Mouse (Mus musculus) intestine, embryonic 15.5 days (tissue): ENCODE results near the gene Bmper. TPM values are rescaled to one million over a fixed set of nuclear protein-coding genes. Genes with fewer than 3 reads are reported as not detected.

Source experiments
- ATAC-seq: fragments of 200-750 bp; cut with Nextera tagmentation; 2 replicates; pipeline ENCODE4 v1.8.0; 2017; ENCODE audit warnings: moderate TSS enrichment, moderate library complexity
- H3K27ac ChIP-seq: fragments of 300-500 bp; sonication (generic); 2 replicates; pipeline ENCODE4 v1.5.1; 2015; ENCODE audit warnings: mild to moderate bottlenecking, inconsistent platforms
- H3K27me3 ChIP-seq: fragments of 300-500 bp; sonication (generic); replicated peaks from 2 replicates; pipeline ENCODE4 v1.6.1; 2015; ENCODE audit warnings: inconsistent platforms
- H3K36me3 ChIP-seq: fragments of 300-500 bp; sonication (generic); 2 replicates; pipeline ENCODE4 v1.6.1; 2015; ENCODE audit warnings: inconsistent platforms
- H3K4me1 ChIP-seq: fragments of 300-500 bp; sonication (generic); replicated peaks from 2 replicates; pipeline ENCODE4 v1.6.1; 2015; ENCODE audit warnings: inconsistent platforms
- H3K4me2 ChIP-seq: fragments of 300-500 bp; sonication (generic); replicated peaks from 2 replicates; pipeline ENCODE4 v1.6.1; 2015; ENCODE audit warnings: mild to moderate bottlenecking, inconsistent platforms
- H3K4me3 ChIP-seq: fragments of 300-500 bp; sonication (generic); replicated peaks from 2 replicates; pipeline ENCODE4 v1.5.1; 2015; ENCODE audit warnings: inconsistent platforms
- H3K9ac ChIP-seq: fragments of 300-500 bp; sonication (generic); 2 replicates; pipeline ENCODE4 v1.6.1; 2015; ENCODE audit warnings: inconsistent platforms
- H3K9me3 ChIP-seq: fragments of 300-500 bp; sonication (generic); 2 replicates; pipeline ENCODE4 v1.6.1; 2016; ENCODE audit warnings: inconsistent platforms
- WGBS: fragments of 180-500 bp; shearing (Covaris S2); methylation state at CpG from one replicate; pipeline ENCODE4 v1.1.7; 2015; 5-methylcytosine and 5-hydroxymethylcytosine counted together
- polyA plus RNA-seq: library from polyadenylated mRNA; unstranded; fragments of >200 nt; fragmentation: Nextera tagmentation; extraction: Ambion mirVana; gene quantifications from 2 replicates; pipeline ENCODE4 v1.2.1, GENCODE M21; 2015

Gene Bmper
- polyA plus RNA-seq, 1 experiment from 2014 or later = 10.1 TPM

DNA sequence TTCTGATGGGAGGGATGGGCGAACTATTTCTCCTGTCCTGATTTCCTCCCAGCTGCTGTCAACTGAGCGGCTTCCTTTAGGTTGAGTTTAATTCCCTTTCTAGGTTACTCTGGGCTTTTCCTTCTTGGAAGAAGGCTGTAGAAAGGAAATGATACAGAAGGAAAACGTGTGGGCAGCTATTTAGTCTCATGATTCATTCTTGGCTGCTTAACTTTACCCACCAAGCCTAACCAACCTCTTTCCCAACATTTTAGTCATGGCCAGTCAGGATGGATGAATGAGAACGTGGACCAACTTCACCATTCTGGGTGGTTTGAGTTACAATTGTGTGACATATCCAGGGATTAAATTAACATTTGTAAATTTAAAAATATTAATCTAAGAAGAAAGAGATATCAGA, 263.0 kb downstream of the Bmper start:
- H3K4me2 ChIP-seq = no peak overlapping the region
- no peaks in the 10 kb centered on the region for H3K4me1 ChIP-seq
- no peak for ATAC-seq
- WGBS = 77% methylated on average over 4 of the region's 4 CpGs
- H3K27ac ChIP-seq = no peak overlapping the region
- no peak overlapping the region for H3K9ac ChIP-seq
- no peaks in the 10 kb centered on the region for H3K9me3 ChIP-seq
- H3K4me3 ChIP-seq = no peak overlapping the region
- H3K36me3 ChIP-seq = no peaks in the 10 kb centered on the region
- no peaks in the 10 kb centered on the region for H3K27me3 ChIP-seq

- no peaks in the 10 kb centered on the region for H3K36me3 ChIP-seq
- H3K4me3 ChIP-seq = no peak overlapping the region
- H3K9me3 ChIP-seq = no peaks in the 10 kb centered on the region
- ATAC-seq = no peak
- 66% methylated on average over 5 of the region's 5 CpGs for WGBS
- no peaks in the 10 kb centered on the region for H3K4me1 ChIP-seq
- H3K9ac ChIP-seq = no peak overlapping the region
- no peaks in the 10 kb centered on the region for H3K27me3 ChIP-seq
- no peak overlapping the region for H3K27ac ChIP-seq
- H3K4me2 ChIP-seq = no peak overlapping the region
Measured at GRCm38 (mm10) chr9:23486725-23487378, 264.0 kb downstream of the Bmper start.

DNA sequence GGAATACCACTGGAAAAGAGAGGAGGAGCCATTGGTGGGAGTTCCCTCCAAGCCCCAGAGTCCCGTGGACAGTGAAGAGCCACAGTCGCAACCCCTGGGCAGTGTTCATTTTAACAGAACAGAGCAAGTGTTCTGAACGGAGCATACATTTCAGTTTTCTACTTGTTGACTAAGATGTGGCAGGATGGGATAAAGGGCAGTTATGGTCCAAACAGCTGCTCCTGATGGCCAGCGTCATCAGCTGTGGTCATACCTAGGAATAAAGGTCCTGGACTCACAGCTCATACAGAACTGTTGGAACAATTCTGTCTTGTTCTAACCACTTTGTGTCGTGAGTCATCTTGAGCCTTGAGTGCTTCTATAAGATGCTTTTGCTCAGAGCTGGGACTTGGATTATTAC, 265.4 kb downstream of the Bmper start:
- H3K4me3 ChIP-seq = no peak overlapping the region
- no peaks in the 10 kb centered on the region for H3K4me1 ChIP-seq
- ATAC-seq = no peak
- H3K9me3 ChIP-seq = no peaks in the 10 kb centered on the region
- no peaks in the 10 kb centered on the region for H3K27me3 ChIP-seq
- H3K4me2 ChIP-seq = no peak overlapping the region
- H3K9ac ChIP-seq = no peak overlapping the region
- no peak overlapping the region for H3K27ac ChIP-seq
- 86% methylated on average over 5 of the region's 5 CpGs for WGBS
- H3K36me3 ChIP-seq = no peaks in the 10 kb centered on the region

DNA sequence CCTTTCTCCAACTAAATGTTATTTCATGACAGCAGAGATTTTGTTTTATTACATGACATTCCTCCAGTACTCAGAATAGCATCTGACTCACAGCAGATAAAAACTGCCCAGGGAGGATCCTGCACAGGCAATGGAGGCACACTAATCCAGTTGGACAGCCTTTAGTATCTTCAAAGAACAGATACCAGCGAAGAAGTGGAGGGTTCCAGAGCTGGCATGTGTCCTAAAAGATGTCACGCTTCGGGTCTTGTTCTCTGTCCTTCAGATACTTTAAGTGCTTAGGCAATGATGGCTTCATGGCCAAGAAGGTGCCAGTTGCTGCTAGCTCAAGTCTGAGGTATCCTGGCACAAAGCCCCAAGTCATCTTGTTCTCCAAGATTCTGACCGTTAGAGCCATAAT, 272.5 kb downstream of the Bmper start:
- H3K9ac ChIP-seq = no peak overlapping the region
- H3K27ac ChIP-seq = no peak overlapping the region
- no peaks in the 10 kb centered on the region for H3K4me1 ChIP-seq
- no peak overlapping the region for H3K4me2 ChIP-seq
- H3K27me3 ChIP-seq = no peaks in the 10 kb centered on the region
- WGBS = 76% methylated on average over 4 of the region's 4 CpGs
- no peak for ATAC-seq
- no peaks in the 10 kb centered on the region for H3K9me3 ChIP-seq
- no peak overlapping the region for H3K4me3 ChIP-seq
- H3K36me3 ChIP-seq = no peaks in the 10 kb centered on the region

- Histone ChIP-seq H3K4me1 (no peaks in the 10 kb centered on the region), H3K27ac (no peak overlapping the region), H3K9ac (no peak overlapping the region), H3K4me2 (no peak overlapping the region), H3K4me3 (no peak overlapping the region), H3K27me3 (no peaks in the 10 kb centered on the region), H3K36me3 (no peaks in the 10 kb centered on the region), H3K9me3 (no peaks in the 10 kb centered on the region)
- ATAC-seq = no peak
- WGBS = 28% methylated on average over 3 of the region's 3 CpGs
Measured at GRCm38 (mm10) chr9:23497626-23498025, 274.8 kb downstream of the Bmper start.

DNA sequence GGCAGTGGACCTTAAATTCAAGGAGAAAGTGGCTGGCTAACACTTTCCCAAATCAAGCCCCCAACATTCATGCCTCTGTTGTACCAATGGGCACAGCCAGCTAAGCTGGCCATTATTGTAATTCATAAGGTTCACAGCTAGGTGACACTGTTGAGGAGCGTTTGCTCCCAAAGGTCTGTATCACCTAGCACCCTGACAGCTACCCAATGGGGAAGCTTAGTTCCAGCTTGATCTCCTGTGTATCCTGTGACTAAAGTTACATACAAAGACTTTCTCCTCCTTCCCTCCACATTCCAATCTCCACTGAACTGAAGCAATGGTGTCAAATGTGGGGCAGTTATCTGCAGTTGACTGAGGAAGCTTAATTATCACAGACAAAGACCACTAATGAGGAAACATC, 311.0 kb downstream of the Bmper start:
- 45% methylated on average over 1 of the region's 1 CpGs for WGBS
- Histone ChIP-seq H3K4me2 (no peak overlapping the region), H3K4me3 (no peak overlapping the region), H3K27me3 (no peaks in the 10 kb centered on the region), H3K4me1 (no peaks in the 10 kb centered on the region), H3K27ac (no peak overlapping the region), H3K9me3 (no peaks in the 10 kb centered on the region), H3K9ac (no peak overlapping the region), H3K36me3 (no peaks in the 10 kb centered on the region)
- ATAC-seq = no peak
